Mouse (Mus musculus) kidney, adult 2 months (tissue): ENCODE data around the gene Olfr871. TPM values are rescaled to one million over a fixed set of nuclear protein-coding genes. Genes with fewer than 3 reads are reported as not detected.

Experiments
- DNase-seq: peaks from one replicate; pipeline ENCODE4 v3.0.0; 2021
- H3K27ac ChIP-seq: fragments of 200-500 bp; 2 replicates; pipeline ENCODE4 v1.5.1; 2012; ENCODE audit warnings: low read depth, low read length, control low read depth, inconsistent platforms; ENCODE audit not compliant: insufficient read depth
- H3K27me3 ChIP-seq: fragments of 200-500 bp; replicated peaks from 2 replicates; pipeline ENCODE4 v1.6.1; 2012; ENCODE audit warnings: mild to moderate bottlenecking, moderate library complexity, low read length, inconsistent platforms; ENCODE audit not compliant: control insufficient read depth, insufficient read depth
- H3K36me3 ChIP-seq: fragments of 200-500 bp; 2 replicates; pipeline ENCODE4 v1.6.1; 2012; ENCODE audit warnings: mild to moderate bottlenecking, moderate library complexity, low read length, inconsistent platforms; ENCODE audit not compliant: control insufficient read depth, insufficient read depth
- H3K4me1 ChIP-seq: fragments of 200-500 bp; 2 replicates; pipeline ENCODE4 v1.6.1; 2011; ENCODE audit warnings: low read length; ENCODE audit not compliant: control insufficient read depth, insufficient read depth
- H3K4me3 ChIP-seq: fragments of 200-500 bp; 2 replicates; pipeline ENCODE4 v1.5.1; 2011; ENCODE audit warnings: mild to moderate bottlenecking, low read depth, low read length, control low read depth; ENCODE audit not compliant: insufficient read depth
- CTCF ChIP-seq: fragments of 200-500 bp; conservative IDR thresholded peaks from 2 replicates; pipeline ENCODE4 v1.5.1; 2011; ENCODE audit warnings: low read depth, mild to moderate bottlenecking, control low read depth, low read length, moderate library complexity, mixed read lengths; ENCODE audit not compliant: insufficient read depth, insufficient read length
- POLR2A ChIP-seq: fragments of 200-500 bp; IDR thresholded peaks from one replicate; pipeline ENCODE4 v1.6.1; 2011; ENCODE audit warnings: low read depth, low read length, control low read depth
- WGBS: fragments of 180-500 bp; shearing (Covaris S2); methylation state at CpG from one replicate; pipeline ENCODE4 v1.1.7; 2018; 5-methylcytosine and 5-hydroxymethylcytosine counted together
- polyA plus RNA-seq: library from polyadenylated mRNA; depleted of rRNA; stranded (reverse); fragments of >200 nt; gene quantifications from 2 replicates; pipeline ENCODE4 v1.2.3, GENCODE M21; 2012; rRNA removed

The Olfr871 gene
- polyA plus RNA-seq, 1 experiment = not detected

DNA sequence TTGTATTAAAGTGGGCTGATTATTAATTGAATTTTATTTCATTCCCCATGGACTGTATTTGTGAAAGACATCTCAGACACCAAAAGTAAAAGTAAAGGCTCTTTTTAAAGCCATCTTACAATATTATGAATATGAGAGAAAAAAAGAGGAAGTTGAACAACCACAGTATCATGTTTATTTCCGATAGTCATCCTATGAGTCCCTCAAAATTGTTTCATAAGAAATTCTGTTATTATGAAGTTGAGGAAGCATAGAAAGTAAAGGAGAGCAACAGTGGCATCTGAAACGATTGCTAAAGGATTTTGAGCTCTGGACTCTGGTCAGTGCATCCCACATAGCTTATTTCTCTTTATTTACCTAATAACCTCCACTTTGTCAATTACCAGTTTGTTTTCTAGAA is 25.4 kb downstream of the Olfr871 start:
- TF ChIP-seq POLR2A (no peak), CTCF (no peak)
- no peaks in the 10 kb centered on the region for H3K36me3 ChIP-seq
- H3K4me3 ChIP-seq = no peak overlapping the region
- no peaks in the 10 kb centered on the region for H3K27me3 ChIP-seq
- 62% methylated on average over 2 of the region's 2 CpGs for WGBS
- H3K4me1 ChIP-seq = no peaks in the 10 kb centered on the region
- no peak overlapping the region for H3K27ac ChIP-seq
- no peak for DNase-seq

Other genes starting within 250 kb of the Olfr871 start
- not detected in 2 replicates for gene Olfr866, start 184.2 kb upstream of the Olfr871 start, polyA plus RNA-seq
- gene Olfr867, start 154.6 kb upstream of the Olfr871 start, polyA plus RNA-seq = not detected in 2 replicates
- not detected in 2 replicates for gene Olfr868, start 113.6 kb upstream of the Olfr871 start, polyA plus RNA-seq
- gene Olfr869, start 83.2 kb upstream of the Olfr871 start, polyA plus RNA-seq = not detected in 2 replicates
- not detected in 2 replicates for gene Olfr870, start 38.1 kb upstream of the Olfr871 start, polyA plus RNA-seq
- gene Olfr872, start 24.9 kb downstream of the Olfr871 start, polyA plus RNA-seq = not detected in 2 replicates
- gene Olfr39, start 70.1 kb downstream of the Olfr871 start, polyA plus RNA-seq = not detected in 2 replicates
- gene Olfr873, start 86.3 kb downstream of the Olfr871 start, polyA plus RNA-seq = not detected in 2 replicates
- 0.06 TPM in 1 of 2 replicates, not detected in the other for gene Olfr18, start 123.9 kb downstream of the Olfr871 start, polyA plus RNA-seq
- 7.1 and 11.0 TPM in 2 replicates for gene Zfp560, start 173.0 kb downstream of the Olfr871 start, polyA plus RNA-seq
- 1.5 and 2.2 TPM in 2 replicates for gene Zfp26, start 248.0 kb downstream of the Olfr871 start, polyA plus RNA-seq